Mouse (Mus musculus): ENCODE data around the gene 5430427O19Rik.

GRCm38 (mm10) chrX:85877747-85878146 lies 7.6 kb downstream of the 5430427O19Rik start:
- no peak for TF ChIP-seq POLR2A (IDR thresholded peaks at IDR 0.05; ENCODE audit: borderline replicate concordance, extremely low read depth, low read depth, low read length)
- no peak for TF ChIP-seq CTCF (IDR thresholded peaks at IDR 0.05; ENCODE audit: insufficient read depth, low read length)
